Mouse (Mus musculus): ENCODE data around the gene 4933415A04Rik.

- no peak for TF ChIP-seq CTCF (IDR thresholded peaks at IDR 0.05)
- TF ChIP-seq EP300 (IDR thresholded peaks at IDR 0.05), result peak; percentile 5; the same call in 1 of the 2 replicates
These were observed 23.8 kb downstream of the 4933415A04Rik start for GRCm38 (mm10) chr11:43610662-43611033.

All from lung, postnatal 0 days (tissue).